Mouse (Mus musculus): Measurements from ENCODE around the gene Il1r1. TPM values are rescaled to one million over a fixed set of nuclear protein-coding genes. Genes with fewer than 3 reads are reported as not detected.

Gene Il1r1
- total and polyA plus RNA-seq, 3 experiments: 0.22 TPM; not detected in 2

- Histone ChIP-seq H3K9me3 (replicated peaks) (no peaks in the 10 kb centered on the region), H3K4me3 (ENCODE audit: low read depth, low read length) (no peak overlapping the region), H3K36me3 (replicated peaks) (no peaks in the 10 kb centered on the region), H3K4me1 (ENCODE audit: insufficient read depth, low read depth, low read length) (peaks cover 4% of the 10 kb centered on the region), H3K27me3 (ENCODE audit: insufficient read depth, low read length) (peaks cover 44% of the 10 kb centered on the region)
- no peak for DNase-seq (ENCODE audit: low spot score)
- no peak for ATAC-seq (ENCODE audit: extremely low read depth, insufficient number of reproducible peaks, low FRiP score, poor library complexity, severe bottlenecking)
- TF ChIP-seq GATA1 (IDR thresholded peaks at IDR 0.05; ENCODE audit: borderline replicate concordance, low read length): no peak
Measured at GRCm38 (mm10) chr1:40277944-40278343, 53.1 kb downstream of the Il1r1 start.

DNA sequence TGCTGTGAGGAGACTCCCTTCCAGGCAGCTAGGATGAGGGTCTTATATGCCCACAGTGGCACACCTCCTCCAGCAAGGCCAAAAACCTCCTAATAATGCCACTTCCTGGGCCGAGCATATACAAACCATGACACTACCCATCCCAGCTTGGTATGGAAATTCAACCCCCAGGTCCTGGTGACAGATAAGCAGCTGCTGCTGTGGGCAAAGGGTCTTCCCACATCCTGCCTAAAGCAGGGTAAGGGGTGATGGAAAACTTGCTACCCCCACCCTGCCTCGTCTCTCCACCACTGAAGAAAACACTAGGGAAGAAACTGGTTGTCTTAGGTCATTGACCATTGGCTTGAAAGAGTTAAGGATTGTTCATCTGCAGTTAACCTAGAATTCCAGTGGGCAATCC is 53.8 kb downstream of the Il1r1 start:
- DNase-seq (ENCODE audit: low spot score) (no peak), ATAC-seq (ENCODE audit: extremely low read depth, insufficient number of reproducible peaks, low FRiP score, poor library complexity, severe bottlenecking) (no peak)
- peaks cover 4% of the 10 kb centered on the region for H3K4me1 ChIP-seq (ENCODE audit: insufficient read depth, low read depth, low read length)
- no peaks in the 10 kb centered on the region for H3K9me3 ChIP-seq (replicated peaks)
- no peaks in the 10 kb centered on the region for H3K36me3 ChIP-seq (replicated peaks)
- TF ChIP-seq GATA1 (IDR thresholded peaks at IDR 0.05; ENCODE audit: borderline replicate concordance, low read length) (no peak), POLR2AphosphoS5 (IDR thresholded peaks at IDR 0.05; ENCODE audit: insufficient replicate concordance, low read depth, low read length) (no peak), GATA2 (IDR thresholded peaks at IDR 0.05; ENCODE audit: borderline replicate concordance, low read depth, low read length) (no peak), CTCF (IDR thresholded peaks at IDR 0.05; ENCODE audit: low read depth, low read length) (no peak), TAL1 (conservative IDR thresholded peaks at IDR 0.05; ENCODE audit: low read depth, low read length) (no peak)
- H3K4me3 ChIP-seq (ENCODE audit: low read depth, low read length): no peak overlapping the region
- peaks cover 44% of the 10 kb centered on the region for H3K27me3 ChIP-seq (ENCODE audit: insufficient read depth, low read length)

DNA sequence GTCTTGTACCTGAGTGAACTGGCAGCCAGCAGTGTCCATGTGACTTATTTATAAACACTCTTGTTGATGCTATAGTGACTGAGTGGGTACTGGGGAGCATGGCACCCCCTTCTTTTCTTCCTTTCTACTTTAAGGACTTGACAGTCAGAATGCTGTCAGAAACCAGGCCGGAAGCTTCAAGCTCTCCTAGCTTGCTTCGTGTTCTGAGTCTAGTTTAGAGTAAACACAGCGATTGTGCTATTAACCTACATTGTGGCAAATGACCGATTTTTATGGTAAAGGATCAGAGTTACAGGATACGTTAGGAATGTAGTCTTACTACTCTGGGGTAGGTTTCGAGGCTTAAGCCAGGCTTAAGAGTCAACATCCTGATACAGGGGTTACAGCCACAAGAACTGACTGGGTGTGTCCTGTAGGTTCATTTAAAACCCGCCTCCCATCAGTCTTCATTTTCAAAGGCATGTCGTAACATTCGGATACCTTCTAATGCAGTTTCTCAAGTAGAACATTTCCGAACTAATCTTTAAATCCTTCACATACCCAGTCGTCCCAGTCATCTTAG is 54.4 kb downstream of the Il1r1 start:
- TF ChIP-seq TAL1 (conservative IDR thresholded peaks at IDR 0.05; ENCODE audit: low read depth, low read length) (no peak), POLR2AphosphoS5 (IDR thresholded peaks at IDR 0.05; ENCODE audit: insufficient replicate concordance, low read depth, low read length) (no peak), GATA1 (IDR thresholded peaks at IDR 0.05; ENCODE audit: borderline replicate concordance, low read length) (no peak), GATA2 (IDR thresholded peaks at IDR 0.05; ENCODE audit: borderline replicate concordance, low read depth, low read length) (no peak), CTCF (IDR thresholded peaks at IDR 0.05; ENCODE audit: low read depth, low read length) (no peak)
- no peak overlapping the region for H3K4me3 ChIP-seq (ENCODE audit: low read depth, low read length)
- no peaks in the 10 kb centered on the region for H3K36me3 ChIP-seq (replicated peaks)
- ATAC-seq (ENCODE audit: extremely low read depth, insufficient number of reproducible peaks, low FRiP score, poor library complexity, severe bottlenecking) (no peak), DNase-seq (ENCODE audit: low spot score) (no peak)
- H3K9me3 ChIP-seq (replicated peaks): no peaks in the 10 kb centered on the region
- peaks cover 45% of the 10 kb centered on the region for H3K27me3 ChIP-seq (ENCODE audit: insufficient read depth, low read length)
- peaks cover 5% of the 10 kb centered on the region for H3K4me1 ChIP-seq (ENCODE audit: insufficient read depth, low read depth, low read length)

GRCm38 (mm10) chr1:40281950-40282349 is 57.1 kb downstream of the Il1r1 start:
- ATAC-seq (ENCODE audit: extremely low read depth, insufficient number of reproducible peaks, low FRiP score, poor library complexity, severe bottlenecking) (no peak), DNase-seq (ENCODE audit: low spot score) (no peak)
- Histone ChIP-seq H3K4me1 (ENCODE audit: insufficient read depth, low read depth, low read length) (peaks cover 6% of the 10 kb centered on the region), H3K9me3 (replicated peaks) (no peaks in the 10 kb centered on the region), H3K27me3 (ENCODE audit: insufficient read depth, low read length) (peaks cover 32% of the 10 kb centered on the region), H3K36me3 (replicated peaks) (no peaks in the 10 kb centered on the region), H3K4me3 (ENCODE audit: low read depth, low read length) (no peak overlapping the region)
- TF ChIP-seq CTCF (IDR thresholded peaks at IDR 0.05; ENCODE audit: low read depth, low read length) (no peak), TAL1 (conservative IDR thresholded peaks at IDR 0.05; ENCODE audit: low read depth, low read length) (no peak), GATA1 (IDR thresholded peaks at IDR 0.05; ENCODE audit: borderline replicate concordance, low read length) (no peak), POLR2AphosphoS5 (IDR thresholded peaks at IDR 0.05; ENCODE audit: insufficient replicate concordance, low read depth, low read length) (no peak), GATA2 (IDR thresholded peaks at IDR 0.05; ENCODE audit: borderline replicate concordance, low read depth, low read length) (no peak)

DNA sequence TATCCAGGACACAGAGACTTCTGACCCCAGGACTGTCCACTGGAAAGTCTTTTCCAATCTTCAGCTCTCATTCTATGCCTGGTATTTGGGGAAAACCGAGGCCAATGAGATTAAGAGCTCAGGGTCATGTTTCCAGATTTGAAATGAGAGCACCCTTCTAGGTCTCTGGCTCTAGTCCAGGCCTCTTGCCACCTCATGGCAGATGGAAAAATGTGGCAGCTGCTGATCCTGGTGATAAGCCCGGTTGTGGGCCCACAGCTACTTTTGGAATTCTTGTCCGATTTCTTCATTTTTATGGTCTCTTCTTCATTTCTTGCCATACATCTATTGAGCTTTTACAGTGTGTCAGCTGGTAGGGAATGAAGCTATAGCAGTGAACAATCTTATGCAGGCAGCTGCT is 57.5 kb downstream of the Il1r1 start:
- TF ChIP-seq POLR2AphosphoS5 (IDR thresholded peaks at IDR 0.05; ENCODE audit: insufficient replicate concordance, low read depth, low read length) (no peak), TAL1 (conservative IDR thresholded peaks at IDR 0.05; ENCODE audit: low read depth, low read length) (no peak), GATA1 (IDR thresholded peaks at IDR 0.05; ENCODE audit: borderline replicate concordance, low read length) (no peak), GATA2 (IDR thresholded peaks at IDR 0.05; ENCODE audit: borderline replicate concordance, low read depth, low read length) (no peak), CTCF (IDR thresholded peaks at IDR 0.05; ENCODE audit: low read depth, low read length) (no peak)
- H3K36me3 ChIP-seq (replicated peaks): no peaks in the 10 kb centered on the region
- H3K4me1 ChIP-seq (ENCODE audit: insufficient read depth, low read depth, low read length): peaks cover 6% of the 10 kb centered on the region
- no peaks in the 10 kb centered on the region for H3K9me3 ChIP-seq (replicated peaks)
- no peak overlapping the region for H3K4me3 ChIP-seq (ENCODE audit: low read depth, low read length)
- ATAC-seq (ENCODE audit: extremely low read depth, insufficient number of reproducible peaks, low FRiP score, poor library complexity, severe bottlenecking) (no peak), DNase-seq (ENCODE audit: low spot score) (no peak)
- peaks cover 27% of the 10 kb centered on the region for H3K27me3 ChIP-seq (ENCODE audit: insufficient read depth, low read length)

GRCm38 (mm10) chr1:40283995-40284394 is 59.1 kb downstream of the Il1r1 start:
- DNase-seq (ENCODE audit: low spot score) (no peak), ATAC-seq (ENCODE audit: extremely low read depth, insufficient number of reproducible peaks, low FRiP score, poor library complexity, severe bottlenecking) (no peak)
- H3K9me3 ChIP-seq (replicated peaks): no peaks in the 10 kb centered on the region
- peaks cover 28% of the 10 kb centered on the region for H3K27me3 ChIP-seq (ENCODE audit: insufficient read depth, low read length)
- no peak overlapping the region for H3K4me3 ChIP-seq (ENCODE audit: low read depth, low read length)
- peaks cover 1% of the 10 kb centered on the region; the same call in 1 of the 2 replicates for H3K4me1 ChIP-seq (ENCODE audit: insufficient read depth, low read depth, low read length)
- H3K36me3 ChIP-seq (replicated peaks): no peaks in the 10 kb centered on the region
- no peak for TF ChIP-seq CTCF (IDR thresholded peaks at IDR 0.05; ENCODE audit: low read depth, low read length)
- no peak for TF ChIP-seq TAL1 (conservative IDR thresholded peaks at IDR 0.05; ENCODE audit: low read depth, low read length)
- no peak for TF ChIP-seq POLR2AphosphoS5 (IDR thresholded peaks at IDR 0.05; ENCODE audit: insufficient replicate concordance, low read depth, low read length)
- no peak for TF ChIP-seq GATA1 (IDR thresholded peaks at IDR 0.05; ENCODE audit: borderline replicate concordance, low read length)
